Mouse (Mus musculus): ENCODE data around the gene Bptf.
"Not testable (repeated sequence)": the region's sequence is repeated elsewhere in the genome, so short reads cannot be mapped to it uniquely, and the experiment has no call there.

The Bptf gene

DNA sequence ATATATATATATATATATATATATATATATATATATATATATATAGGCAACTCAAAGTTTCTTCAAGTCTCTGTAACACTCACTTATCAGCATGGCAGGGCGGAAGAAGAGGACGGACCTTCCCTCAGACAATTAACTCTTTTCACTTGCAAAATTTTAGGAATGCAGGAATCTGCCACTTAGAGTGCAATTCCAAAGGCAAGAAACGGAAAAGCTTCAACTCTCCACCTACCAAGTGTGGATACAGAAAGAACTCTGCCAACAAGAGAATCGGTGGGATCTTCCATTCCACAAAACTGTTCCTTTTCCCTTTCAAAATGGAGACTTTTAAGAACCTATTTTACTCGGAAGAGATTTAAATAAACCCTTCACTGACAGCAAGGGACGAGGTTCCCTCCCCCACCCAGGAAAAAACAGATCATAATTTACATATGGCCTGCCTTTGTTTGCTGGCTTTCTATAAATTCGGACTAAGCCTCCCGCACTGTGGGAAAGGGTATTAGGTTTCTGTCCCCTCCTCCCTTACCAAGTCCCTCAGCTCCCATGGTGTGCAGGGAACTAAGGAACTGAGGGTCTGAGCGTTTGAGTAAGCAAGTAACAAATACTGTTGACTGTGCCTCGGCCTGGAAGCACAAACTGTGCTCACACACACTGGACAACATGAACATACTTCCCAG is 17.9 kb downstream of the Bptf start:
- DNase-seq = no peak

DNA sequence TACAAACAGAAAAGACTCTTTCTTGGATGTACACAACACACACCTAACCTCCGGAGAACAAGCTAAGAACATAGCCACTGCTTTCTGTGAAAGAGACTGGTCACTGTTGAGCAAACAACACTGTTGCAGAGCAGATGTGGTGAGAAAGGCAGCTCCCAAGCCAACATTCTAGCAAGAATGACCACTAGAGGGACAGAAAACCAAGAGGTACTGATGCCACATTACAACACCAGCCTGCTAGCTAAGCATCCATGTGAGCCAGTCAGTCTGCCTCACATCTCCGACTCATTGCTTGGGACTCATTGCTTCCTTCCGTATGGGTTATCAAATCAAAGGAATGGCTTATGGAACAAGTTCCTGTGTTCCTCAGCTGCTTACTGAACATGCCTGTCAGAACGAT is 18.8 kb downstream of the Bptf start:
- peak in 1 of 2 experiments; percentile 21 for DNase-seq

DNA sequence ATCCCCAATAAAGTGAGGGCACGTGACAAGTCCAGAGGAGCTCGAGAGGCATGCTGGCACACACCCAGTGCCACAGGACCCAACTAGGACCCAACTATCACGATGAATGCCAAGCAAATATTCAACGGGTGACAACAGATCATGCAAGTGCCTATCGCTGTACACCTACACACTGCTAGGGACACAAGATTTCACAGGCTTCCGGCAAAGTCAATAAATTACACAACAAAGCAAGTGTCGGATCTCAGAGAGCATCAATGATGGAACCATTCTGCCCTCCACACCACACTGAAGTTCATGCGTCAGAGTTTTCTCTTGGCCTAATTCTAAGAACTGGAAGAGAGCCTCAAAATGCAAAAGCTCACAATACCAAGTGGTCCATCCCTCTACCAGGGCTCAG is 22.3 kb downstream of the Bptf start:
- DNase-seq = no peak

DNA sequence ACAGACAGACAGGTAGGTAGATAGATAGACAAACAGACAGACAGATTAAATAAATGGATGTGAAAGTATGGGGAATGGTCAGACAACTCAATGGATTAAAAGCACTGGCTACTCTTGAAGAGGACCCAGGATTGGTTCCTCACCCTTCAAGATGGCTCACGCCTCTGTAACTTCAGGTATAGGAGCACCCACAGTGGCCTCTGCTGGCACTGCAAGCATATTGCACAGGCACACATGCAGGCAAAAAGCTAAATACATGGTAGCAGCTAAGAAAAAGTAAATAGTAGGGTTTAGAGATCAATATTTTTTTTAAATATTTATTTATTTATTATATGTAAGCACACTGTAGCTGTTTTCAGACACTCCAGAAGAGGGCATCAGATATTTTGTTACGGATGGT is 23.0 kb downstream of the Bptf start:
- peak; percentile 34 to 42 for DNase-seq

DNA sequence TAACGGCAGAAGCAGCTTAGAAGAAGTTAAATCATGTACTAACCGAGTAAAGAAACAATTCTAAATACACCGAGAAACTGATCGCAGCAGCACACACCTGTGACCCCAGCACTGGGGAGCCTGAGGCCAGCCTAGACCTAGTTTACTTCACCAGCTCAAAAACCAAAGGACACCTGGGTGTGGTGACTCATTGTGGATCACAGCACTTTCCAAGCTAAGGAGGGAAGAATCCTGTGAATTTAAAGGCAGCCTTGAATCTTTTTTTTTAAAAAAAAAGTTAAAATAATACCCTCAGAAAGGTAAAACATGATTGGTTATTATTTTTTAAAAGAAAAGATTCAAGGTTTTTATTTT is 24.2 kb downstream of the Bptf start:
- no peak for DNase-seq

DNA sequence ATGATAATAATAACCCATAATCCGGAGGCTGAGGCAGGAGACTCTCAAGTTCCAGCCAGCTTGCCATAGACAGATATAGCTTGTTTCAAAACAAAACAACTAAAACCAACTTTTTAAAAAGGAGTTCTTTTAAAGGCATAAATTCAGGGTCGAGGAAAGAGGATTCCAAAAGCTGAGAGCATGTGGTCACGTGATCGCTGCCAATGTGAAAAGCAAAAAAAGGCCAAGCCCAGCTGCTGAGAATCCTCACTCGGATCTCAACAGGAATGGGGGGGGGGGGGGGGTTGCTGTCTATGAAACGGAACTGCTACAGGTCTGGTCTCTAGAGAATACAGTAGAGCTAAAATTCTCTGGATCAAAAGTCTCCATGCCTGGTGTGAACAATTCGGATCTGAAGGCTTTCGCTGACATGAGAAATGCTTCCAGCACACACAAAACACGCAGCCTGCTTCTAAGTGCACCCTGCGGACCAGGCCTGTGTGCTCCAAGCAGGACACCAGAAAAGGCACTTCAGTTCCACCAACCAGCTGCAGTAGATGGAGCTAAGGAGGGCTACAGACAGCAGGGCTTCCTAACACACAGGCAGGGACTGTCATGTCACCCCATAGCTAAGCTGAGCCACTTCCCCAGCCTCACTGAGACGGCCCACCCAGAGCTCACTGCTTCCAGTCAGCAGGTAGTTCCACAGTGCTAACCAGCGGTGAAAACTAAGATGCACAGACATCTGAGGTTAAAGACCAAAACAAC is 24.8 kb downstream of the Bptf start:
- DNase-seq = peak; percentile 21 to 29

DNA sequence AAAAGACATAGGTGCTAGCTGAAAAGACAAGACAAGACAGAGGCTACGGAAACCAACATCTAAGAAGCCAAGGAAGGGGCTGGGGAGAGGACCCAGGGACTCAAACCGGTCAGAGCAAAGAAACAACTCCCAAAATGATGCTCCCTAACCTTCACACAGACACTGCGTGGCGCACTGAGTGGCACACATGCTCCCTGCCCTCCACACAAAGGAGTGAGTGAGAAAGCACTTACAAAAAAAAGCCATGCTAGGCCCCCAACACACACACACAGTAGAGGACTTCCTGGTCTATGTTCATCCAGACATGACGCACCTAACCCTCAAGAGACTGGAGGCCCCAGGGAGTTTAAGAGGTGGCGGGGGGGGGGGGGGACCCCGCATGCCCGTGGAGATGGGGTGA is 25.5 kb downstream of the Bptf start:
- DNase-seq = peak; percentile 56 to 64

DNA sequence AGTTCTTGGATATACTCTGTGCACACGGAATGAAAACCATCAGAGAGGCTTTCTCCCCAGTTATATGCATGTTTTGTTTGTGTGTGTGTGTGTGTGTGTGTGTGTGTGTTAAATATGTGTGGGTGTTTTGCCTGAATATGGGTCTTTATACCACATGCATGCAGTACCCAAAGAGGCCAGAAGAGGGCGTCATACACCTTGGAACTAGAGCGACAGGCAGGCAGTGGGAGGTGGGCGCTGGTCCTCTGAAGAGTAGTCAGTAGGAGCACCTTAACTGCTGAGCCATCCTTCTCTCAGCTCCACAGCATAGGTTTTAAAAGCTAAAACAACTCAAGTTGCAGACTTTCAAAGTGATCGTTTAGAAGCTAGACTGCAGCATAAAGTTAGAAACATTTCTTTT is 26.7 kb downstream of the Bptf start:
- peak; percentile 95 for DNase-seq

DNA sequence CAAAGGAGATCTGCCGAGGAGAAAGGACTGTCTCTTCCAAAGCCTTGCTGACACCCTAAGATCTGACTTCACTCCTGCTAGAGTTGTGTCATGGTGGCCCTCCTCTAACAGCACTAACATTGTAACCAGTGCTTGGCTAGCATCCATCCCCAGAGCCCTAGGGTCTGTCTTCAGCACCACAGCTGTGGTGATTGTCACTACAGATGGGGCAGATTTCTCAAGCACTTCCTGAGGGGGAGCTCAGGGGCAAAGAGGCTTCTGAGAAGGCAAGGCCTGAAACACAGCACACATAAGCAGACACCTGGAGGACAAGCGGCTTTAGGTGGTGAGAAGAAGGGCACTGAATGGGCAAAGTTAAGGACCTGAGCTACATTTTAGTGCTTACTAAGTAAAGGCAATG is 28.2 kb downstream of the Bptf start:
- DNase-seq = no peak

DNA sequence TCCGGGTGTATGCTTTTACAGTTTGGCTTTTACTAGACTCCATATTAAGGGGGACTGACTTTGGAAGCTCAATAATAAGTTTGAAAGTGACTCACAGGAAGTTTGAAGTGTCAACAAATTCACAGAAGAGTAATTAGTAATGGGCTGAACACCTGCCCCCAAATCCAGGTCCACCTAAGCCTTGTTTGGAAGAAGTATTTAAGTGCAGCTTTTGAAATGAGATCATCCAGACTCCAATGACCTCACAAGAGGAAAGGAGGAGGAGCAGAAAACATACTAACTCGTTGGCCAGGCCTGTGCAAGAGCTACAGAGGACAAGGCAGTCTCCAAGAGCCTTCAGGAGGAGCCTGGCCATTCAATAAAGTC is 28.7 kb downstream of the Bptf start:
- DNase-seq = no peak

DNA sequence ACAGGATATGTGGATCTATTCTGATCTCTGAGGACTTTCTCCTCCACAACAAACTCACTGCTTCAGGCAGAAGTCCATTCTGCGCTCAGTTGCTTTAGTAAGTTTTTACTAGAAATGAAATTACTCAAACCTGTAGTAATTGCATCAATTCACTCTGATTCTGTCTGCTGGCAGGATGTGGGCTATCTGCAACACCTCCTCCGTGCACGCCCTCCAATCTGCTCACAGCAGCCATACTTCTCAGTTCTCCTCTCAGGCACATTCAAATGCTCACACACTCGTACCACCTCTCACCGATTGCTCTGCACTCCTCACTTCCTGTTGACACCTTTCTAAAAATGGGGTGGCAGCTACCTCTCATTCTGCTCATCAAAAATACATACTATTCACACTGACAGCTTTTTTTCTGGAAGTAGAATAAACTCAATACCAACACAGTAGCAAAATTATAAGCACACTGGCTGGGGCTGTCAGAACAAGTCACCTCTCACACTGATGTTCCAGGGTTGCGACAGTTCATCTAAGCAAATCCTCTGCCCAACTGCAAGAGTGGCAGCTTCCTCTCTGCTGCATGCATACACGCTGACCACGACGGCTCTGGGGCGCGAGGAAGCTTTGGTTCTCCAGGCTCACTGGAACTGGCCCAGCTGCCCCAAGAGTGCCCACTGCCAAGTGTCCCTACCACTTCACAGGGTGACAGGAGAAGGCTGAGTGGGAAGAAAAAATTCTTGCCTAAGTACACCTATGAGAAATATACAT is 29.3 kb downstream of the Bptf start:
- DNase-seq = peak; percentile 68 to 73

DNA sequence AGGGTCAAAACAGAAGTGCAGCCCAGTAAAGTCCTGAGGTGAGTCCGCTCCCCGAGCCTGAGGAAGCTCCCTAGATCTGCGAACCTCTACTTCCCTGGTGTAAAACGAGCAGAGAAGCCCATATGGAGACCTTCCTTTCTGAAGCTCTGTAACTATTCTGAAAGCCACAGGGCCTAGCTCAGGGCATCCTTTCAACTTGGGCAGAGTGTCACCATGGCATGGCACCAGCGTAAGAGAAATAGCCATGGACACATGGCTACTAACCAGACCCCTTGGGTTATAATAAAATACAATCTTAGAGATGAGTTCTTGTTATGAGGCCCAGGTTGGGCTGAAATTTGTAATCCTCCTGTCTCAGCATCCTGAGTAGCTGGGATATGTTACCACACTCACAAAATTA is 35.0 kb downstream of the Bptf start:
- DNase-seq = no peak

DNA sequence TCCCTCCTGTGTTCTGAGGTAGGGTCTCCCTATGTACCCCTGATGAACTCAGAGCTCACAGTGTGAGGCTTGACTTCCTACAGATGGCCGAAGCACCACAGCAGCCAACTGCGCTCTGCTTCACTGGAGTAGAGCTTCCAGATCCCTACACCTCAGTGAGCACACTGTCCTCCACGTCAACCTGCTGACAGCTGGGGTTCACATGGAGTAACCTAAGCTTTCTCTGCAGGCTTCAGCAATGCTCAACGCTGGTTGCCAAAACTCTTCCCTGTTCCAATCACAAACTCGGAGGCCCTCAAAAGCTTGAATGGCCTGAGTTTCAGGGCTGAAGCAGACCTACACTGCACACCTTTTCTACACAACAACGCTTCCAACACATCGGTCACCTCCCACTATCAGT is 38.1 kb downstream of the Bptf start:
- DNase-seq = no peak

DNA sequence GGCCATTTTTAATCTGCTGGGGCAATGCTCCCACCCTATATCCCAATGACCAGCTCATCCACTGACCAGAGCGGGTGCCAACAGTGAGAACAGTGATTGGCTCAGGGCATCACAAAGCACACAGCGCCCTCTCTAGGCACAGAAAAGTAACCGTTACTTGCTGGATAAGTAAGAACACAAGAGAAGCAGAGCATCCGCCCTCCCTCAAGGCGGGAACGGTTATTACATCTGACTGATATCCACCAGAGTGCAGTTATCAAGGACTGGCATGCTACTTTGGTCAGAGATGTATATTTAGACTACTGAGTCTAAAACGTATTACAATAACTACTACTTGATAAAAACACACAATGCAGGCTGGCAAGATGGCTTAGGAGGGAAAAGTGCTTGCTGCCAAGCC is 39.3 kb downstream of the Bptf start:
- DNase-seq = no peak

DNA sequence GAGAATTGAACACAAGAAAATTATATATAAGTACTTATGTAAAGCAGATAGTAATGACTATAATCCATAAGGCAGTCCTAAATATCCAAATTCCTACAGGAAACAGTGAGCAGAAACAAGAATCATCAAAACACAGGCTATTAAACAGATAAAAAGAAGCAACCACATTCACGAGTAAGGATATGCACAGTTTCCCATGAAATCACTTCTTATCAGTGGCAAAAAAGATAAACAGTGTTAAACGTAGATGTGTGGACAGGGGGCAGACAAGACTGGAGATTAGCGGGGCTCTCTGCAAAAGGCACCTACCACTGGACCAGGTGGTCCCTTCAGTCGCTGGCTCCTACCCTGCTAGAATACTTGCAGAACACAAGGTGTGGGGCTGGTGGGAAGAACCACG is 46.1 kb downstream of the Bptf start:
- DNase-seq = no peak

DNA sequence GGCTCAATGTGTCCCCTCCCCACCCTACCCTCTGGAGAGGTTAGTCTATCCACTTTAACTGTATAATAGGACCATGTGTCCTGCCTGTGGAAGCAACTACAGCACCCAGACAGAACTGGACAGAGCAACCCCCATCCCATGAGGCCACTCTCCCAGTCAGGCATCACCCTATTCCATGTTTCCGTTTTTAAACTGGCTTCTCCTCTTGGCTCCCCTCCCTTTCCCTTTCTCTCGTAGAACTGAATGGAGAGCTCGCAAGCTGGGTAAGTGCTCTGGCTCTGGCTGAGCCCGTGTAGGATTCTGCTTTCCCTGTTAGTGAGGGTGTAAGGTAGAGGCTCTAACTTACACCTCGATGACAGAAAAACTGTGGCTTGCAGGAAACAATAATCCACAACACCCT is 48.4 kb downstream of the Bptf start:
- DNase-seq = no peak

DNA sequence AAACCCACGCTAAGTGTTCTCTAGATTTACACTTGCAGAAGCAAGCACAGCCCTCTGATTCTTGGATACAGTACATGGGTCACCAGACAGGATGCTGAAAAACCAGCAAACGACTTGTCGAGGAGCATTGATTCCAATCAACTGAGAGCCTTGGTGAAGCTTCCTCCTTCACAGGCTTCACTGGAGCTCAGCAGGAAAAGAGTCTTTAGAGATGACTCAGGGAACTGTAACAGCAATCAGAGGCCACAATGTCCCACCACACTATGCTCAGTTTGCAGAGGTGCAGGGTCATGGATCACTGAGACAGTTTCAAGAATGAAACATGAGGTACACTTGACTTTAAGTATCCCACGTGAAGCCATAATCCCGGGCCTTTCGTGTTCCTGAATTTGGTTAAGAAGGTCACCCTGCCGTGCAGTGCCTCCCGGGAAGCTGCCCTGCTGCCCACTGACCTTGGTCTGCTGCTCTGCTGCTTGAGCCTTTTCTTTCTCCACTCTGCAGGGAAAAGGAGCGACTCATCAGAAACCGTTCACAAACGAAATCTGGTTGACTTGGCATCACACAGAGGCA is 66.6 kb downstream of the Bptf start:
- DNase-seq = no peak

DNA sequence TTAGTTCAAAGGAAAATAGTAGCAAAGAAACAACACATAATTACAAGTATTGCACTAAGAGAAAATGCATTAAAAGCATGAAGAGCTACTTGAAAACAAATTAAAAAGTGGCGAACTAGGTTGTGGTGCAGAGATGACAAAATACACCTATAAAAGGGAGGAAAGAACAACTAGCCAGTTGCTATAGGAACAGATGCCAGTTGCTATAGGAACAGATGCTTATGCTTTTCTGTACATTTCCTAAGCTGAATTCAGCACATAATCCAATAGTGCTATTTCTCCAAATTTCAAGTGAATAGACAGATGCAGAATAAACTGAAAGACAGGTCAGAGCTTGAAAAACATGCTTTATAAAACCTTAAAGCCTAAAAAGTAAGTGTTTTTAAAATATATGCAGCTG is 67.3 kb downstream of the Bptf start:
- DNase-seq = no peak

DNA sequence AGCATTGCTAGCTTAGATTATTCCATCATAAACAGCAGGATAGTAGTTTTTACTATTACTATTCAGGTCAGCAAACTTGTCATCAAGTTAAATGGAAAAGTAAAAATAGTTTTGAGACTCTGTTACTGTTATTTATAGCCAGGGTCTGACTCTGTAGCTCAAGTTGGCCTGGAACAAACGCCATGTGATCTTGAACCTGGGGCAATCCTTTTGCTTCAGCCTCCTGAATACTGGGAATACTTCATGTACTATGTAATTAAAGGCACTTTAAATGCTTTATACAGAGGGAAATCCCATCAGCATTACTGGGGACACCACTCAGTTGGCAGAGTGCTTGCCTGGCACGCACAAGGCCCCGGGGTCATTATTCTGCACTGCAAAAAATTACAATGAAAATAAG is 68.9 kb downstream of the Bptf start:
- no peak for DNase-seq

DNA sequence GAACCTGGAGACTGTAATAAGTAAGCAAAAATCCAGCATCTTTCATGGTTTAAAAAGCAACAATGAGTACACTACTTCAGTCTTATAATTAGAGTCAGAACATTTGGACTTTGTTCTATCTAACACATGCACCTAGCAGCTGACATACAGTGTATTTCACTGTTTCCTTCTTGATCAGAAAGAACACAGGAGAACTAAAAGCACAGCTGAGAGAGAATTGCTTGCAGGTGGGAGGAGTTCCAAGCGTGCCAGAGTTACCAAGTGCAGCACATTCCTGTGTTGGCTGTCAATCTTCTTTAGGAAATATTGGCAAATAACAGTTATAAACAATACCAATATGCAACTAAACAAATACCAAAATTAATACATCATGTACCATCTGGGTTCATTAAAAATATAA is 71.0 kb downstream of the Bptf start:
- no peak for DNase-seq

DNA sequence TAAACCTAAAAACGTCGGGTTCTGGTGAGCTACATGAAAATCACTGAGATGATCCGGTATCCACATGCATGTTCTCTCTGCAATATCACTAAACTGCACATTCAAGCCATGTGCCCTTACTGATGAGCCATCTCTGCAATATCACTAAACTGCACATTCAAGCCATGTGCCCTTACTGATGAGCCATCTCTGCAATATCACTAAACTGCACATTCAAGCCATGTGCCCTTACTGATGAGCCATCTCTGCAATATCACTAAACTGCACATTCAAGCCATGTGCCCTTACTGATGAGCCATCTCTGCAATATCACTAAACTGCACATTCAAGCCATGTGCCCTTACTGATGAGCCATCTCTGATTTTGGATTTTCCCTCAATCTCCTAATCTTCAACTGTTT is 72.3 kb downstream of the Bptf start:
- DNase-seq = not testable (repeated sequence)

DNA sequence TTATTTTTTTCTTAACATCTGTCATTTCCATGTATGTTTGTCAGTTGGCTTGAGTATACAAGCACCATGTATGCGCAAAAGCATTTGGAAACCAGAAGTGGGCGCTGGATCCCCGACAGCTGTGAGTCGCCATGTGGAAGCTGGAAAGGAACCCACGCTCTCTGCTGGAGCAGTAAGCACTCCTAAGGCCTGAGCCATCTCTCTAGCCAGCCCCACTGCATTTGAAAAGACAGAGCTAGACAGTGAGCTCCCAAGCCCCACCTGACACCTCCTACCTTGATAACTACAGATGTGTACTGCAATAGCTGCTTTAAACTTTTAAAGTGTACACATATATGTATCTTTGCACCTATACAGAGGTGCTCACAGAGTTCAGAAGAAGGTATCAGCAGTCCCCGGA is 74.5 kb downstream of the Bptf start:
- no peak for DNase-seq

DNA sequence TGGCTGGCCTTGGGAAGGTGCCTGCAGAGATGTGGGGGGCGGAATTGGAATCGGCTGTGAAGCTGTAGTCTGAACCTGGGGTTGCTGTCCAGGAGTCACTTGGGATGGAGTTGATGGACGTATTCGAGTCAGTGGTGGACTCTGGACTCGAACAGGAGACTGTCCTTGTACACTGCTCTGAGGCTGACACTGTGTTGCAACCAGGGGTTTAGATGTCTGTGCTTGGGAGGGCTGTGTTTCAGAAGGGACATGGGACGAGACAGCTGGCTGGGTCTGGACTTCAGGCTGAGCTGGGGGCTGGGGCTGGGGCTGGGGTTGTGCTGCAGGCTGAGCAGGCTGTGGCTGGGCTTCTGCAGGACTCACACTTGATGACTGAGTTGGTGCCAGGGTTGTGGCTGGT is 77.1 kb downstream of the Bptf start:
- no peak for DNase-seq

Measured in B cell, adult 2 months (primary cell).